Mouse (Mus musculus) gastrocnemius, adult 8-10 months (tissue): ENCODE data around the gene Teddm1a. TPM values are rescaled to one million over a fixed set of nuclear protein-coding genes. Genes with fewer than 3 reads are reported as not detected.

Experiments
- DNase-seq, 2 experiments: peaks; one replicate each; pipeline ENCODE4 v3.0.0; 2022; ENCODE audit warnings: low spot score in 2 of 2
- total RNA-seq, 4 experiments: library from RNA; stranded (reverse); gene quantifications; 2 replicates each; pipeline ENCODE4 v1.2.4; 2022

Gene Teddm1a
- total RNA-seq, 4 experiments from 2014 or later, result not detected

GRCm38 (mm10) chr1:153904236-153904635, 12.7 kb downstream of the Teddm1a start:
- no peak for DNase-seq

DNA sequence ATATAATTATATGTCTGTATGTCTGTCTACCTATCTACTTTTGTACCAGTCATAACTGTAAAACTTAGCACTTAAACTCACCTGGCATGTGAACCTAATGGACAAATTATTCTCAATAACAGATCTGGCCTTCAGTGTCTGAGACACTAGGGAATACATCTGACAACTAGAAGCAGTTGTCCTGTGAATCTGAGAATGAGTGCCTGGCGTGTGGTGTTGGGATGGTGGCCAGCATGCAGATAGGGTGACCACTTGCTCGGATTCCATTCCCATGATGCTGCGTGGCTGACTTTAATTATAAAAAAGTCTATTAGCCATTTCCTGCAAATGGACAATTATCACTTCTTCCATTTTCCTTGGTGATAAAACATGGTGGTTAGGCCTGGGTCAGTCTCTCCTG, 14.3 kb downstream of the Teddm1a start:
- DNase-seq, result peak in 1 of 2 experiments; percentile 32

GRCm38 (mm10) chr1:153908208-153908607, 16.7 kb downstream of the Teddm1a start:
- no peak for DNase-seq

- no peak for DNase-seq
Observed at GRCm38 (mm10) chr1:153908741-153909140, 17.2 kb downstream of the Teddm1a start.

- DNase-seq, result no peak
Observed at GRCm38 (mm10) chr1:153909213-153909962, 17.8 kb downstream of the Teddm1a start.

DNA sequence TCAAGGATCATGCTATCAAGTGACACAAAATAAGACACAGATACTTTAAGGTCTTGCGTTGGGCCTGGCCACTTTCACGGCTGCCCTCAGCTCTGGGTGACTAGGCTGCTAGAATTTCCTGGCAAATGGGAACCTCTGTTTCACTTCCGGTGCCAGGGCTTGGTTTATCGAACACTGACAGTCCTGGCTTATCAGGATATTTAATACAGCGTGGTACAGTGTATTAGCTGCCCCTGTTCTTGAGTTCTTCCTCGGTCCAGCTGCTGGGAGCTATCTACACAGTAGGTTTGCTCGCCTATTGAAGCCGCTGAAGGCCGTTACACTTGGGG, 18.4 kb downstream of the Teddm1a start:
- no peak for DNase-seq

DNA sequence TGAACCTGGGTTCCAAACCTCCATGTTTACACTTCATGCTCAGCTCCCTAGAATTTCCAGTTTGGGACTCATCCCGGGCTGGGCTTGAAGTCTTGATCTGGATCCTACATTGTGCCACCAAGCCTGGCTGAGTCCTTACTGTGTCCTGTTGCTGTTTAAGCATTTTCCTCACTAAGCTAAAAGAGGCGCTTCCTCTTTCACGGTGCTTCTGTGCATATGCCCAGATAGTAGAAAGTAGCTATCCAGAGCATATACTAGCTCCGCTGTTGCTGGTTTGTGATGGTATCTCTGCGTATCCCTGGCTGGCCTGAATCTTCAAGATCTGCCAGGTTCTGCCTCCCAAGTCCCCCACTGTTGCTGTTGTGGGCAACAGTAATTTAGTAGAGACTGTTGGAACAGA, 18.9 kb downstream of the Teddm1a start:
- DNase-seq, result no peak

DNA sequence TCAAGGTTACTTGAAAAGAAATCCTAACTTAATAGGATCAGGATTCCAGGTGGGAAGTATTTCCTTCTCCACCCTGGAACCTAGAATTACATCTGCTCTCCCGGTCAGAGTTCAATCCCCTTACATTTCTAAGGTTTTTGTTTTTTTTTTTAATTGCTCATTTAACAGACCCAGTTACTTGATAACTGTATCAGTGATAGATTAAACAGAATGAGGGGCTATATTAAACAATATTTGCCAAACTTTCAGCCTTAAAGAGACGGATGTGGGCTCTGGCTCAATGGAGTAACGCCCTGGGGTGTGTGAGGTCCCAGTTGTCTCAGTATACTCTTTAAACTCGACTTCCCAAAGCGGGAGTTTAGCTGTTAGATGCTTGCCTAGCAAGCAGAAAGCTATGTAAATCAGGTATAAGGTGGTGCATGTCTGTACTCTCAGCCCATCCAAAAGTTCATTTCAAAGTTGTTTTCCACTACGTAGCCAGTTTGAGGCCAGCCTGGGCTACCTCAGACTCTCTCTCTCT, 19.8 kb downstream of the Teddm1a start:
- DNase-seq, result no peak

DNA sequence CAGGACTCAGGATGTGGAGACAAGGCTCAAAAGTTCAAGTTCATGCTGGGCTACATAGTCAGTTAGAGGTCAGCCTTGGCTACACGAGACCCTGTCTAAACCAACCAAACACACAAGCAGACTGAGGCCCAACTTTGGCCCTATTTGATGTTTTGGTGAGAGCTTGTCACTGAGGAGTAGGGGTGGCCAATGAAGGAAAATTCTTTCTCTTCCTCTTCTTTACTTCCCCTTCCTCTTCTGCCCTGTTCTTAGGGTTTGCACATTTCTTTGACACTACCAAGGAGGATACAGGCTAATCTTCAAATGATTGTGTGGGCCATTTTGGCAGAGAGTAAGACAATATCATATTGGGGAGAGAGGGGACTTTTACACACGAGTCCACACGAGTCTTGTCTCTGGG, 22.3 kb downstream of the Teddm1a start:
- DNase-seq, result no peak

DNA sequence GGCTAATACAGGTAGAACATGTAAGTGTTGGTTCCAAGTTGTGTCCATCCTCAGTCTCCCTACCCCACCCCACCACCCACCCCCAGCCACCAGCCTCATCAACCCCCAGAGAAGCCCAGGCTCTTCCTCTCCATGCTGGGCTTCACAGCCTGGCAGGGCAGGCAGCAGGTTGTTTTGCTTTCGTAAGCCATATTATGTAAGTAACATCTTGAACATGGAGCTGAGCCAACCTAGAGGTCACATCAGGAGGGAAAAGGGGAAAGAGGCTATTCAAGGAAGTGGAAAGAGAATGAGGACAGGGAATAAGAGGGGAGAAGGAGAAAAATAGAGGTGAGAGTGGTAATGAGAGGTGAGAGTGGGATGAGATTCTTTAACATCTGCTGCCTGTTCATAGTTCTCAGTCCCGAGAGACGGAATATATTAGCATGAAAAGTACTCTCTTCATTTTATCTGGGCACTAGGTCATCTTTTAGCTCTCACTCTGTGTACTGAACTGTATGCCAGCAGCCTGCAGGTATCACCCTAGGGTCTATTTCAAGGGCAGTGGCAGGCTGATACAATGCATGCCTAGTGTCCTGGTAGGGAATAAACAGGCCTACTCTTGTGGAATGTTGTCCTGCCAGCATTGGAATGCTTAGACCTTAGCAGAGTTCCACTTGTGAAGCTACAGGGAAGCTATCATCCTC, 27.1 kb downstream of the Teddm1a start:
- DNase-seq, result no peak

GRCm38 (mm10) chr1:153921642-153922041, 30.1 kb downstream of the Teddm1a start:
- DNase-seq, result no peak

- DNase-seq, result peak; percentile 77 to 85
Observed at GRCm38 (mm10) chr1:153922571-153923021, 31.1 kb downstream of the Teddm1a start.

- DNase-seq, result no peak
Observed at GRCm38 (mm10) chr1:153924395-153925385, 33.1 kb downstream of the Teddm1a start.

DNA sequence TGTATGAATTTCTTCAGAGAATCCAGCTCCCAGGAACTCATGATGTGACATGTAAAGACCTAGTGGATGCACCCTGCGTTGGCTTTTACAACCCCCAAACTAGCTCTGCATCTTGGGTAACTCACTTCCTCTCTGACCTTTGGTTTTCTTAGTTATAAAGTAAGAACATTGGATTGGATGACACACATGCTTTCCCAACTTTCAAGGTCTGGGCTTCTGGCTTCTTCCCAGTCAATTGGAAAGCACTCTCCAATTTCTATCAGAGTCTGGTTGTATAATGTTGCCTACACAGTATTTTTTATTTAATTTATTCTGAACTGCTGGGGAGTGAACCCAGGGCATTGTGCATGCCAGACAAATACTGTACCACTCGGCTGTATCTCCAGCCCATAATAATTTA, 38.9 kb downstream of the Teddm1a start:
- DNase-seq, result no peak

GRCm38 (mm10) chr1:153933772-153934171, 42.2 kb downstream of the Teddm1a start:
- DNase-seq, result no peak

GRCm38 (mm10) chr1:153935844-153936380, 44.4 kb downstream of the Teddm1a start:
- DNase-seq, result no peak

GRCm38 (mm10) chr1:153937025-153937424, 45.5 kb downstream of the Teddm1a start:
- DNase-seq, result no peak

- no peak for DNase-seq
Observed at GRCm38 (mm10) chr1:153940986-153941385, 49.4 kb downstream of the Teddm1a start.
